In the genomic region with DNA sequence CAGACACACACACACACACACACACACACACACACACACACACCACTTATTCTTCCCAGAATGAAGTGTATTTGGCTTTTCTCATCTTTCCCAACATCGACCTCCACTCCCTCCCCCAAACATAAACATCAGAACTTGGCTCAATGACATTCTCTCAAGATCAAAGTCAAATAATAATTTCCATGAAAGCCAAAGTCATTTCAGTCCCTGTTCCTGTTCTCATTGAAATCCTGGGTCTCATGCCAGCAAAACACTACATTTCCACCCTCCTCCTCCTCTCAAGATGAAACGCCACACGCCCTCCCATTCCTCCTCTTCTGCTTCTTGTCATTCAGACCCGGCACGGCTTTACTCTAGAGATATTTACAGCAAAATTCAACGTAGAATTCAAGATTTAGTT, we compare ENCODE assay signal across 15 mouse cellular contexts.
DNase-seq lines count a peak whose midpoint lies in the region; TF ChIP-seq lines count a peak whose summit lies in the region.
"Had no signal": no experiment of that assay in that cellular context is flagged by ENCODE, and none has a peak within 500 bp of the region (broad histone marks: within the 10 kb centered on the region; RNA-seq: fewer than 3 reads in every experiment).

No protein-coding gene starts in this region.

- intact Hi-C loops in left cerebral cortex, adult 2 months (cut with DNase I) = loop anchor here (5.0 kb wide), 2 partner anchors 69 to 324 kb away; no protein-coding TSS in a partner anchor
- intact Hi-C loops in left cerebral cortex, postnatal 36 days (cut with DNase I) = no loop called here

- 0 out of 2 replicates have a peak overlapping the region, but pooled peaks have one; percentile 16 for H3K4me3 ChIP-seq in left cerebral cortex, adult 2 months
- H3K4me3 ChIP-seq: limb, embryonic 15.5 days; neural tube, embryonic 12.5 days had no signal

- no peak for TF ChIP-seq CTCF in left cerebral cortex, adult 2 months (IDR thresholded peaks at IDR 0.05)

- no peak overlapping the region for H3K27ac ChIP-seq in left cerebral cortex, adult 2 months
- H3K27ac ChIP-seq: limb, embryonic 15.5 days; macrophage; neural tube, embryonic 12.5 days had no signal

- DNase-seq in adrenal gland, postnatal 14 days = peak; percentile 12
- DNase-seq in adrenal gland, postnatal 36 days = no peak
- no peak for DNase-seq in left cerebral cortex, adult 2 months (ENCODE audit: extremely low spot score in 1 of 2, low spot score in 2 of 2)
- no peak for DNase-seq in left cerebral cortex, postnatal 36 days (ENCODE audit: low spot score in 2 of 2)
- peak; percentile 25 to 58 for DNase-seq in lung, adult 18-20 months
- DNase-seq in lung, postnatal 4 days = peak; percentile 48 to 56
- DNase-seq in adrenal gland, adult 18-20 months (ENCODE audit: low spot score in 2 of 2) = no peak
- no peak for DNase-seq in urinary bladder, postnatal 36 days (ENCODE audit: low spot score in 2 of 2)
- DNase-seq: cerebellum, postnatal 10 days; heart, adult 18-20 months; heart, postnatal 14 days; thymus, postnatal 4 days had no signal

Comparison
In these comparisons a context has a peak if more than half of its experiments do, and no peak if none do; other contexts are left out.
1. DNase-seq: peak in adrenal gland, postnatal 14 days (single experiment), lung, adult 18-20 months (2 of 2) and lung, postnatal 4 days (2 of 2); none in adrenal gland, postnatal 36 days (0 of 2), left cerebral cortex, adult 2 months (0 of 2), left cerebral cortex, postnatal 36 days (0 of 2), adrenal gland, adult 18-20 months (0 of 2) and urinary bladder, postnatal 36 days (0 of 2).